Mouse (Mus musculus) liver, postnatal 0 days (tissue): ENCODE results near the gene Fignl1.

Experiments used
- CTCF ChIP-seq: sonication (generic); IDR thresholded peaks from 2 replicates; pipeline ENCODE4 v1.5.1; 2016; ENCODE audit warnings: antibody characterized with exemption, low read depth
- EP300 ChIP-seq: IDR thresholded peaks from 2 replicates; pipeline ENCODE4 v1.6.1; 2016; ENCODE audit warnings: antibody characterized with exemption, low read depth, mild to moderate bottlenecking

DNA sequence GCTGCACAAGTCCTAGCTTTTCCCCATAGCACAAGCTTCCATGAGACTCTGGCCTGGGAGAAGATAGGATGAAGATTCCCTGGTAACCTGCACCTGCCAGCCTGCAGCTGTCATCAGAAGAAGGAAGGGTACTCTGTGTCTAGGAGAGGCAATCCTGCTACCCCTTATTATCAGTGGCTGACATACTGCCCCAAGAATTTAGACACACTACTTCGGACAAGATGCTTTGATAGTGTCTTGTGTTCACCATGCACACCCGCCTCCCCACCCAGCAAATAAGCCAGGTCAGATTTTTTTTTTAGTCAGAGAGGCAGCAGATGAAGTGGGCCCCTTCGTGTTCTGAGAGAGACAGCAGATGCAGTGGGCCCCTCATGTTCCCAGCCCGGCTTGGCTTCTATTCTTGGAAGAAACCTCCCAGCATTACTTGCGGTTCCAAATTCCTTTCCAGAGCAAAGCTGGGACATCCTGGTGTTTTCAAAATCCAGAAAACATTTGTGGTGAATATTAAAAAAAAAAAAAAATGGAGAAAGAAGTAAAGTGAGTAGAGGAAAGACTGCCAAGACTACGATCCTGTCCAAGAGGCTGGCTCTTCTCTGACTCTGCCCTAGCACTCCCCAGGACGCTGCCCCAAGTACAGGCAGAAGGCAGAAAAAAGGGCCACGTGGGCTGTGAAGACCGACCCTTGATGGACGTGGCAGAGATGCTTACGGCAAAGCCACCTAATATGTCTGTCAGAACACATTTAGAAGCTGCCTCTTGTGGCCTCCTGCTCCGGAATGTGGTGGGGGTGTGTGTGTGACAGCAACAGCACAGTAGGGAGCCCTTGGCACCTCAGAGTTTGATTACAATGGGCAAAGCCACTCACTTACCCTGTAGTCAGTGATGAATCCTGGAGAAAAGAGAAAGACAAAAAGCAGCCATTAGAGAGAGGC, 15.5 kb upstream of the Fignl1 start:
- no peak for TF ChIP-seq CTCF
- no peak for TF ChIP-seq EP300
